Mouse (Mus musculus): Measurements from ENCODE around the gene Shox2.

Shox2 gene

GRCm38 (mm10) chr3:66964884-66965283 is 16.7 kb downstream of the Shox2 start:
- no peak for DNase-seq (ENCODE audit: low spot score in 2 of 2)

DNA sequence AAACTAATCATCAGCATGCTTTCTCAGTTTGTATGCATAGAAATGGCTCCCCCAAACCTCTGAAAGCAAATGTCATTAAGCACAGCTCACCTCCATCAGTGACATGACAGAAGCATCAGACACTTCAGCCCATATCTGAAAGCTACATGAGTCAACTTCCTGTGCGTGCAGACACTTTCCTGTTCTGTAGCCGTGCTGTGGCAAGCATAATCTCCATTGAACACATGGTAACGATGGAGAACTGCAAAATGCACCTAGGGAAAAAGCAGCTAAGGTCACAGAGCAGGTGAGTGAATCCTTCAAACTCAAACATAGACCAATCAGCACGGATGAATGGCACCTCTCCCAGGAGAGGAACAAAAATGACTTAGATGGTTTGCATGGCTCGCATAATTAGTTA is 21.6 kb downstream of the Shox2 start:
- DNase-seq (ENCODE audit: low spot score in 2 of 2), result no peak

GRCm38 (mm10) chr3:66955126-66955525 is 26.4 kb downstream of the Shox2 start:
- no peak for DNase-seq (ENCODE audit: low spot score in 2 of 2)

DNA sequence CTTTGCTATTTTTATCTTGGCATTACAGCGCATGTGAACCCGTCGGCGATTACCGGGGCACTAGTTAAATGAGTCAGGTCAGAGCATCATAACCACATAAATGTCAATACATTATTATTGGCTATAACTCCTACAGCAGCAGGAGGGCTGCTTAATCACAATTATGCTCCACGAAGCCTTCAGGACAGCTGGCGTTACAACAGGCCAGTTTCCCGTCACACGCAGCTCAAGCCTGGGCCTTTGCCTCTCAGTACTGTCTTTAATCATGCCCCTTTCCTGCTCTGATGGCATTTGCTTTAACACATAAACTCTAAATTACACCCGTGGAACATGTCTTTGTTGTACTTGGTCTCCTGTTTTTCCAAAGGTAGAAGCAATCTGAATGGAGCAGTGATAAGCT is 41.9 kb downstream of the Shox2 start:
- DNase-seq (ENCODE audit: low spot score in 2 of 2), result no peak

GRCm38 (mm10) chr3:66922436-66922835 is 59.1 kb downstream of the Shox2 start:
- DNase-seq (ENCODE audit: low spot score in 2 of 2), result no peak

Measured in urinary bladder, postnatal 36 days (tissue).